Mouse (Mus musculus) ES-Bruce4 (cell line): ENCODE results near the gene N4bp1.

ENCODE experiments used
- CTCF ChIP-seq: IDR thresholded peaks from one replicate; pipeline ENCODE4 v1.8.1; 2011; ENCODE audit warnings: low read depth, low read length
- EP300 ChIP-seq: IDR thresholded peaks from 2 replicates; pipeline ENCODE4 v1.6.1; 2011; ENCODE audit warnings: low read depth, low read length; ENCODE audit not compliant: insufficient read depth
- POLR2A ChIP-seq: IDR thresholded peaks from one replicate; pipeline ENCODE4 v1.8.1; 2011; ENCODE audit warnings: low read length; ENCODE audit not compliant: insufficient read depth

GRCm38 (mm10) chr8:86862155-86862816, 22.8 kb downstream of the N4bp1 start:
- TF ChIP-seq POLR2A (no peak), CTCF (no peak), EP300 (no peak)
